Mouse (Mus musculus) hindbrain, postnatal 0 days (tissue): ENCODE measurements around the gene Pim3. TPM values are rescaled to one million over a fixed set of nuclear protein-coding genes. Genes with fewer than 3 reads are reported as not detected.
A peak's percentile ranks its signal among the peaks of the same experiment; 100 is the strongest.

Source experiments
- ATAC-seq: fragments of 200-750 bp; cut with Nextera tagmentation; 2 replicates; pipeline ENCODE4 v1.8.0; 2017; ENCODE audit warnings: mild to moderate bottlenecking, moderate TSS enrichment, moderate library complexity
- DNase-seq: peaks from one replicate; pipeline ENCODE4 v3.0.0-alpha.2; 2015; ENCODE audit warnings: low spot score
- H3K27ac ChIP-seq: fragments of 300-500 bp; sonication (generic); 2 replicates; pipeline ENCODE4 v1.5.1; 2014; ENCODE audit warnings: mild to moderate bottlenecking
- H3K27me3 ChIP-seq: fragments of 300-500 bp; sonication (generic); 2 replicates; pipeline ENCODE4 v1.6.1; 2014; ENCODE audit warnings: low read length, mixed read lengths; ENCODE audit not compliant: insufficient read depth
- H3K36me3 ChIP-seq: fragments of 300-500 bp; sonication (generic); 2 replicates; pipeline ENCODE4 v1.6.1; 2014; ENCODE audit warnings: low read length, mixed read lengths; ENCODE audit not compliant: insufficient read depth
- H3K4me1 ChIP-seq: fragments of 300-500 bp; sonication (generic); 2 replicates; pipeline ENCODE4 v1.6.1; 2014; ENCODE audit warnings: antibody characterized with exemption, low read length, mixed read lengths; ENCODE audit not compliant: insufficient read depth
- H3K4me2 ChIP-seq: fragments of 300-500 bp; sonication (generic); 2 replicates; pipeline ENCODE4 v1.6.1; 2014; ENCODE audit warnings: low read depth, mild to moderate bottlenecking, low read length, moderate library complexity, mixed read lengths
- H3K4me3 ChIP-seq: fragments of 300-500 bp; sonication (generic); 2 replicates; pipeline ENCODE4 v1.5.1; 2014; ENCODE audit warnings: low read length
- H3K9ac ChIP-seq: fragments of 300-500 bp; sonication (generic); replicated peaks from 2 replicates; pipeline ENCODE4 v1.6.1; 2014; ENCODE audit warnings: mild to moderate bottlenecking, low read length, moderate library complexity, mixed read lengths
- H3K9me3 ChIP-seq: fragments of 300-500 bp; sonication (generic); 2 replicates; pipeline ENCODE4 v1.6.1; 2016; ENCODE audit warnings: low read length, mixed read lengths
- CTCF ChIP-seq: IDR thresholded peaks from 2 replicates; pipeline ENCODE4 v1.5.1; 2016; ENCODE audit warnings: antibody characterized with exemption, control low read depth, low read depth
- WGBS: fragments of 180-500 bp; shearing (Covaris S2); extraction: QIAGEN DNeasy Blood & Tissue Kit; methylation state at CpG from one replicate; pipeline ENCODE4 v1.1.7; 2014; 5-methylcytosine and 5-hydroxymethylcytosine counted together
- polyA plus RNA-seq: library from polyadenylated mRNA; unstranded; fragments of >200 nt; fragmentation: Nextera tagmentation; extraction: Ambion mirVana; gene quantifications from 2 replicates; pipeline ENCODE4 v1.2.1, GENCODE M21; 2015
- total RNA-seq: library from RNA; depleted of rRNA; stranded (reverse); fragments of >200 nt; gene quantifications from 2 replicates; pipeline ENCODE4 v1.2.3, GENCODE M21; 2014

Pim3 gene
- total and polyA plus RNA-seq, 2 experiments from 2014 or later, result 69.8 to 104 TPM

DNA sequence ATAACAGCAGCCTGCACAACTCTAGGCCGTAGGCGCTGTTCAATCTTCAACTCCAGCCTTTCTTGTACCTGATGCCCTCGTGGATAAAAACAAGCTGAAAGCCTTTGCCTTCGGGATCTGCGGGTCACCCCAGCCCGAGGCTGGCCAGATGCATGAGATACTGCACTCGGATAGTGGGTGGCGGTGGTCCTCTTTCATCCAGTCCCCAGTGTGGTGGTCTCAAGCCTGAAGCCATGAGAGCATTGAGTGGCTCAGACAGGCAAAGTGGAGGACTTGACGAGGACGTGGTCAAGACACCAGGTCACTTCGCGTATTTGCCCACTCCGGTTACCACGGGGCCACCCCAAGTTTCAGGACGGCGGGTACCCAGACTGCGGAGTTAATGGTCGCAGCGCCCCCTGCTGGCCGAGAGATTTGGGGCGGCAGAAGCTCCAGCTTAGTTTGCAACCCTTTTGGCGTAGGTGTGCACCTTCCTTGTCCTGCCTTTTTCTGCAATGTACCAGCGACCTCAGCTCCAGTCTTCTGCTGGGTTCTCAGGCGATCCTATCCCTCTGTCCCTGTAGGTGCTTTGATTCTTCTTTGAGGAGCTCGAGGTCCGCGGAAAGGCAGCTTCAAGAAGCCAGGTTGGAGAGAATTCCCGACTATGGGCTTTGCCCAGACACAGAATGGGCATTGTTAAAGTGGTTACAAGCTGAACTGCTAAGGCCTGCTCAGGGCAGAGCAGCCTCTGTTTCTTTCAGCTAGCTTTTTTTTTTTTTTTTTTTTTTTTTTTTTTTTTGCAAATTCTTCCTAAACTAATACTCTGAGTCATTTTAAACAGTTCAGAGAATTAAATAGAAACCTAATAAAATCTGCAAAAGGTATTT is 14.4 kb downstream of the Pim3 start:
- Histone ChIP-seq H3K4me2 (0 out of 2 replicates have a peak overlapping the region, but pooled peaks have one; percentile 28), H3K27ac (no peak overlapping the region), H3K36me3 (no peaks in the 10 kb centered on the region), H3K4me1 (no peaks in the 10 kb centered on the region), H3K9me3 (no peaks in the 10 kb centered on the region), H3K4me3 (no peak overlapping the region), H3K9ac (no peak overlapping the region), H3K27me3 (no peaks in the 10 kb centered on the region)
- DNase-seq, result peak; percentile 79
- 0 out of 2 replicates have a peak, but pooled peaks have one; percentile 51 for ATAC-seq
- WGBS, result 10% methylated on average over 28 of the region's 28 CpGs
- peak; percentile 91 for TF ChIP-seq CTCF

DNA sequence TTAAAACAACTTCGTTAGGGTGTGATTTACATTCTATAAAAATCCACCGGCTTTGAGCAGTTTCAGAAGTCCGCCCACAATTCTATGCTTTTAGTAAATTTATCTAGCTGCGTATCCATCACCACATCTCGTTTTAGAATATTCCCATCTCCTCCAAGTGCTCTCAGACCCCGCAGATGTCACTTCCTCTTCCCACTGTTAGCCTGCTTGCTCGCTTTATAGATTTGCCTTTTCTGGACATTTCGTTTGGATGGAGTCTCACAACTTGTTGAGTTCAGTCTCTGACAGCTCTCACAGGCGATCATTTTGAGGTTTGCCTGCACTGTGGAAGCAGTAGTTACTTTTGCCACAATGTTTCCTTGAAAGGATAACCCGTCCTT is 15.0 kb downstream of the Pim3 start:
- TF ChIP-seq CTCF, result no peak
- DNase-seq (no peak), ATAC-seq (no peak)
- Histone ChIP-seq H3K36me3 (no peaks in the 10 kb centered on the region), H3K27ac (no peak overlapping the region), H3K9ac (no peak overlapping the region), H3K27me3 (no peaks in the 10 kb centered on the region), H3K4me1 (no peaks in the 10 kb centered on the region), H3K9me3 (no peaks in the 10 kb centered on the region), H3K4me3 (no peak overlapping the region), H3K4me2 (no peak overlapping the region)
- WGBS, result 83% methylated on average over 10 of the region's 10 CpGs

GRCm38 (mm10) chr15:88881253-88882044 is 19.5 kb downstream of the Pim3 start:
- WGBS, result 64% methylated on average over 21 of the region's 22 CpGs

GRCm38 (mm10) chr15:88882851-88883250 is 20.9 kb downstream of the Pim3 start:
- TF ChIP-seq CTCF, result no peak
- no peaks in the 10 kb centered on the region for H3K36me3 ChIP-seq
- H3K27me3 ChIP-seq, result no peaks in the 10 kb centered on the region
- H3K9ac ChIP-seq, result no peak overlapping the region
- H3K4me1 ChIP-seq, result no peaks in the 10 kb centered on the region
- no peak overlapping the region for H3K4me2 ChIP-seq
- H3K27ac ChIP-seq, result no peak overlapping the region
- no peak for ATAC-seq
- H3K4me3 ChIP-seq, result no peak overlapping the region
- no peaks in the 10 kb centered on the region for H3K9me3 ChIP-seq
- WGBS, result 75% methylated on average over 4 of the region's 4 CpGs
- no peak for DNase-seq

More at GRCm38 (mm10) chr15:88881253-88882044, 19.5 kb downstream of the Pim3 start:
- Histone ChIP-seq H3K4me3 (no peak overlapping the region), H3K4me2 (no peak overlapping the region), H3K9me3 (no peaks in the 10 kb centered on the region), H3K9ac (no peak overlapping the region), H3K36me3 (no peaks in the 10 kb centered on the region), H3K27ac (no peak overlapping the region), H3K27me3 (no peaks in the 10 kb centered on the region), H3K4me1 (no peaks in the 10 kb centered on the region)
- TF ChIP-seq CTCF, result no peak
- no peak for ATAC-seq
- DNase-seq, result no peak

DNA sequence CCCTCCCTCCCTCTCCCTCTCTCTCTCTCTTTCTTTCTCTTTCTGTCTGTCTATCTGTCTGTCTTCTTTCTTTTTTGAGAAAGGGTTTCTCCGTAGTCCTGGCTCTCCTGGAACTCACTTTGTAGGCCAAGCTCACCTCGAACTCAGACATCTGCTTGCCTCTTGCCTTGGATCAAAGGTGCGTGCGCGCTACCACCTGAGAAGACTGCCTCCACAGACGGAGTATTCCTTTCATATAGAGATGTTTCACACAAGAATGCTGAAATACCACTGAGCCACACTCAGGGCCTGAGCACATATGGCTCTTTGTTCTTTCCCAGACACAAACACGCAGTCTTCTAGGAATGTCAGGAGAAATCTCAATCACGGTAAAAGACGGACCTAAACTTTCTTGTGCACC is 21.4 kb downstream of the Pim3 start:
- WGBS, result 85% methylated on average over 9 of the region's 9 CpGs
- Histone ChIP-seq H3K4me2 (no peak overlapping the region), H3K4me1 (no peaks in the 10 kb centered on the region), H3K27me3 (no peaks in the 10 kb centered on the region), H3K36me3 (no peaks in the 10 kb centered on the region), H3K9ac (no peak overlapping the region), H3K27ac (no peak overlapping the region), H3K9me3 (no peaks in the 10 kb centered on the region), H3K4me3 (no peak overlapping the region)
- TF ChIP-seq CTCF, result no peak
- DNase-seq, result no peak
- ATAC-seq, result no peak

DNA sequence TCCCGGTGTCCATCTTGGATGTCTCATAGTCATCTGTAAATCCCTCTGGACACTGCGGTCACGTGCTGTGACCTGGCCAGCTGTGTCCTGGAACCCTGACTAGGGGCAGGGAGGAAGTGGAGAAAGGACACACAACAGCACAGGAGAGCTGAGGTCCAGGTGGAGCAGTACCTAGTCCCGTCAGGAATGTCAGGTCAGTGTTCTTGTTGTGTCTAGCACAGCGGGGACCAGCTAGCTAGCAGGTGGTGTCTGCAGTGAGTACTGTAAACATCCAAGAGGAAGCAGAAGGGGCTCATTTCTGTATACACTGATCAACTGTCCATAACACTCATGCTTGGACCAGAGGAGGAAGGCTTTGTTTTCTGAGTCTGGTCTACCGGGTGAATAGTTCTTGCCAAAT is 23.4 kb downstream of the Pim3 start:
- Histone ChIP-seq H3K36me3 (no peaks in the 10 kb centered on the region), H3K9ac (no peak overlapping the region), H3K9me3 (no peaks in the 10 kb centered on the region), H3K27me3 (no peaks in the 10 kb centered on the region), H3K27ac (no peak overlapping the region), H3K4me3 (no peak overlapping the region), H3K4me2 (no peak overlapping the region), H3K4me1 (no peaks in the 10 kb centered on the region)
- DNase-seq (no peak), ATAC-seq (no peak)
- no peak for TF ChIP-seq CTCF
- 83% methylated on average over 6 of the region's 6 CpGs for WGBS
